Mouse (Mus musculus): ENCODE data around the gene Dapl1.

Dapl1 gene

GRCm38 (mm10) chr2:59484438-59484837 lies at the start of gene Dapl1:
Gene Dapl1 (plus strand): TSS chr2:59484653.
- DNase-seq: peak; percentile 70 to 81

- DNase-seq: no peak
Observed at GRCm38 (mm10) chr2:59434820-59435219, 49.6 kb upstream of the Dapl1 start.

GRCm38 (mm10) chr2:59437684-59438393 lies 46.6 kb upstream of the Dapl1 start:
- peak; percentile 80 to 86 for DNase-seq

- peak; percentile 73 to 77 for DNase-seq
Observed at GRCm38 (mm10) chr2:59438479-59438935, 45.9 kb upstream of the Dapl1 start.

GRCm38 (mm10) chr2:59439824-59440223 lies 44.6 kb upstream of the Dapl1 start:
- no peak for DNase-seq

GRCm38 (mm10) chr2:59440481-59440880 lies 44.0 kb upstream of the Dapl1 start:
- DNase-seq: peak; percentile 82 to 91

- DNase-seq: no peak
Observed at GRCm38 (mm10) chr2:59441681-59442080, 42.8 kb upstream of the Dapl1 start.

- DNase-seq: peak; percentile 93 to 94
Observed at GRCm38 (mm10) chr2:59446671-59447070, 37.8 kb upstream of the Dapl1 start.

- DNase-seq: no peak
Observed at GRCm38 (mm10) chr2:59447712-59448111, 36.7 kb upstream of the Dapl1 start.

- DNase-seq: no peak
Observed at GRCm38 (mm10) chr2:59448516-59448915, 35.9 kb upstream of the Dapl1 start.

GRCm38 (mm10) chr2:59448921-59449320 lies 35.5 kb upstream of the Dapl1 start:
- DNase-seq: no peak

- DNase-seq: no peak
Observed at GRCm38 (mm10) chr2:59451675-59452074, 32.8 kb upstream of the Dapl1 start.

- DNase-seq: no peak
Observed at GRCm38 (mm10) chr2:59452102-59452501, 32.4 kb upstream of the Dapl1 start.

- no peak for DNase-seq
Observed at GRCm38 (mm10) chr2:59462086-59462485, 22.4 kb upstream of the Dapl1 start.

GRCm38 (mm10) chr2:59463428-59464182 lies 20.8 kb upstream of the Dapl1 start:
- DNase-seq: peak; percentile 78 to 83

GRCm38 (mm10) chr2:59465671-59466070 lies 18.8 kb upstream of the Dapl1 start:
- no peak for DNase-seq

GRCm38 (mm10) chr2:59466358-59466757 lies 18.1 kb upstream of the Dapl1 start:
- DNase-seq: no peak

GRCm38 (mm10) chr2:59467085-59467484 lies 17.4 kb upstream of the Dapl1 start:
- DNase-seq: no peak

GRCm38 (mm10) chr2:59467976-59468375 lies 16.5 kb upstream of the Dapl1 start:
- no peak for DNase-seq

- DNase-seq: no peak
Observed at GRCm38 (mm10) chr2:59469590-59470245, 14.7 kb upstream of the Dapl1 start.

- peak; percentile 46 to 53 for DNase-seq
Observed at GRCm38 (mm10) chr2:59470326-59471031, 14.0 kb upstream of the Dapl1 start.

- peak; percentile 34 to 48 for DNase-seq
Observed at GRCm38 (mm10) chr2:59471051-59471948, 13.2 kb upstream of the Dapl1 start.
